Mouse (Mus musculus): ENCODE measurements around the gene Inhbc.

DNA sequence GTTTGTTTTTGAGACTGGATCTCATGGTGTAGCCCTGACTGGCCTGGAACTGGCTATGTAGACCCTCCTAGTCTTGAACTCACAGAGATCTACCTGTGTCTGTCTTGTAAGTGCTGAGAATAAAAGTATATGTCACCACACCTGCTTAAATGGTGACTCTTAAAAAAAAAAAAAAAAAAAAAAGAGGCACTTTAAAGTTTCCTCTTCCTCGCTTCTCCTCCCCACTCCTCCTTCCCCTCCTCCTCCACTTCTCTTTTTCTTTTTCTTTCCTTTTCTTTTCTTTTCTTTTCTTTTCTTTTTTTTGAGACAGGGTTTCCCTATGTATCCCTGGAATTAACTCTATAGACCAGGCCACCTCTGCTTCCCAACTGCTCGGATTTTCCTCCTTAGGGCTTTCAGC is 792 bp upstream of the Inhbc start:
- TF ChIP-seq CHD2 (IDR thresholded peaks at IDR 0.05; ENCODE audit: low read length) (no peak), ZKSCAN1 (IDR thresholded peaks at IDR 0.05; ENCODE audit: borderline replicate concordance, low read depth, low read length) (no peak)
